Mouse (Mus musculus): Measurements from ENCODE around the gene Prl8a8. TPM values are rescaled to one million over a fixed set of nuclear protein-coding genes. Genes with fewer than 3 reads are reported as not detected.

The Prl8a8 gene
- polyA plus RNA-seq (2012; rRNA removed) = 0.07 and 0.22 TPM in 2 replicates

DNA sequence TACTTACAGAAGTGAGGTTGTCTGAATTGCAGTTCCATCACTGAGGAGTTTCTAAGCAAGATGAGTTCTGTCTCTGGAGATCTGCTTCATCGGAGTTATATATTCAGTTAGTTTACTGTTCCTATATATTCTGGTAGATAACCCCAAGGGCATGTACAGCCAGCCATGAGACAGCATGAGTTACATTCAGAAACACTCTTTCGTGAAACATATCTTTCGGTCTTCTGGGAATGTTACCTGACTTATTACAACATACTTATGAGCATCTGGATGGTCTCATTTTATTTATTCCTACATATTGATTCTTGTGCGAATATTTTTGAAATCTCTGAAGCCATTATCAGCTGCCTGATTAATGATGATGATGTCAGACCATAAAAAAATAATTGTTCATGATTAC, at the start of gene Prl8a8:
Gene Prl8a8, minus strand, starts transcription at position 101 of the 400 bp plus-strand sequence.

Other genes with a start within 250 kb of the Prl8a8 start
- not detected in 2 replicates for gene Prl6a1, start 200.6 kb downstream of the Prl8a8 start, polyA plus RNA-seq (2012; rRNA removed)
- 0.14 and 0.15 TPM in 2 replicates for gene Prl8a2, start 167.5 kb downstream of the Prl8a8 start, polyA plus RNA-seq (2012; rRNA removed)
- gene Prl2b1, start 122.4 kb downstream of the Prl8a8 start, polyA plus RNA-seq (2012; rRNA removed) = 0.25 and 0.61 TPM in 2 replicates
- gene Prl8a6, start 74.5 kb downstream of the Prl8a8 start, polyA plus RNA-seq (2012; rRNA removed) = 0.02 TPM in 1 of 2 replicates, not detected in the other
- gene Prl8a9, start 51.4 kb upstream of the Prl8a8 start, polyA plus RNA-seq (2012; rRNA removed) = 0.07 and 0.77 TPM in 2 replicates
- gene Prl8a1, start 69.0 kb upstream of the Prl8a8 start, polyA plus RNA-seq (2012; rRNA removed) = not detected in 2 replicates
- gene Prl7b1, start 97.4 kb upstream of the Prl8a8 start, polyA plus RNA-seq (2012; rRNA removed) = 0.03 TPM in 1 of 2 replicates, not detected in the other
- gene Prl7a1, start 129.3 kb upstream of the Prl8a8 start, polyA plus RNA-seq (2012; rRNA removed) = not detected in 2 replicates
- 0.15 and 0.43 TPM in 2 replicates for gene Prl7a2, start 154.8 kb upstream of the Prl8a8 start, polyA plus RNA-seq (2012; rRNA removed)
- 0.08 TPM in 1 of 2 replicates, not detected in the other for gene Prl7d1, start 203.5 kb upstream of the Prl8a8 start, polyA plus RNA-seq (2012; rRNA removed)